Mouse (Mus musculus) frontal cortex, adult (tissue): ENCODE measurements around the gene Tcn2.
A peak's percentile ranks its signal among the peaks of the same experiment; 100 is the strongest.

Experiments
- ATAC-seq: cut with Nextera tagmentation; 2 replicates; pipeline ENCODE4 v1.9.2; 2017; ENCODE audit warnings: mild to moderate bottlenecking, moderate library complexity, mixed read lengths; ENCODE audit not compliant: low TSS enrichment

Tcn2 gene

DNA sequence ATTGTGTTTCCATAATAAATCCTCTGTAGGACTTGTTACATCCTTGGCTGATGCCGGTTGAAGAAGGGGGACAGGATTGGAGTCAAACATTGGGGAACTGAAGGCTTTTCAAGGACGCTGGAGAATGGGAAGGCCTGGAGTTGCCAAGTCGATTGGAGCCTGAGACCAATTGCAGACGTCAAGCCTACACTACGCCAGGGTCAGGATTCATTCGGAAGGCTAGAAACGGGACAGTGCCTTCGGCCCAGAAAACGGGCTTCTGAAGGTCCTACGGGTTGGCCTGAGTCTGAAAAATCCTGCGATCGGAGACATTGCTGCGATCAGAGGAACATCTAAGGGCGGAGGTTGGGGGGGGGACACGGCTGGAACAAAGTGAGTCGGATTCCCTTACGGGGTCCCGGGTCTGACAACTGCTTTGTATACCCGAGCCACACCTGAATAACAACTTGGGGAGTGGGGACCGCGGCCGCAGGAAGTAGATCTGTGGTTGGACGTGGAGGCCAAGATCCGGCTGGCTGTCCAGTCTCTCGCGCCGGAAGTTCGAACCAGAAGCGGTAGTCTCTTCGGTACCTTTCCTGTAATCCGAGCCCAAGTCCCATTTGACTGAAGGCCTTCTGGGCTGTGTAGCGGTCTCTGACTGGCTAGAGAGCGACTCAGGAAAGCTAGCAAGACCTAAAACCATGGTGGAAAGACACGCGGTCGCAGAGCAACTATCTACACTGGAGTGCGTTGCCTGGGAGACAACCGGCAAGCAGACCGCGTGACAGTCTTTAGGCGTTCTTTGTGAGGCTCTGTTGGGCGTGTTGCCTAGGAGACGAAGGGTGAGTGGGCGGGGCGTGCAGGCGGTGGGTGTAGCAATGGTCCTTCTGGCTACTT lies 37.3 kb downstream of the Tcn2 start, which contains the start of the genes 4921536K21Rik and Dusp18:
TSS of gene 4921536K21Rik (minus strand) at position 693 of the 876 bp plus-strand sequence.
TSS of gene Dusp18 (plus strand) at position 835 of the 876 bp plus-strand sequence.
- peak; percentile 97 for ATAC-seq

GRCm38 (mm10) chr11:3893970-3894369 lies 38.0 kb downstream of the Tcn2 start:
- ATAC-seq = no peak

- no peak for ATAC-seq
These were observed 44.6 kb downstream of the Tcn2 start for GRCm38 (mm10) chr11:3887331-3887730.

GRCm38 (mm10) chr11:3883711-3884110 lies 48.2 kb downstream of the Tcn2 start:
- no peak for ATAC-seq

GRCm38 (mm10) chr11:3879836-3880235 lies 52.1 kb downstream of the Tcn2 start:
- ATAC-seq = peak; percentile 84; the same call in 1 of the 2 replicates

DNA sequence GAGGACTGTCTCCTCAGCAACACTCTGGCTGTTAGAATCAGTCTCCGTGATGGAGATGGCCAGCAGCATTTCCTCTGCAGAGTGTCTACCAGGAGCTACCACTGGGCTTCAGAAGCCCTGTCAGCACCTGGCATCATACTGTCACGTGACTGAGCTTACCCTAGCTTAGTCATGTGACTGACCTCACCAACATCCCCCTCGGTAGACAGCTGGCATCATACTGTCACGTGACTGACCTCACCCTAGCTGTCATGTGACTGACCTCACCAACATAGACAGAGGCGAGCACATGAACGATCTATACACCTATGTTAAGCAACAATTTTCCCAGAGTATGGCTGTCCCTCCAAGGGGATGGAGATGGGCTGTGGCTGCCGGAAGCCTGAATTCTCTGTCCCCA lies 53.3 kb downstream of the Tcn2 start:
- no peak for ATAC-seq

DNA sequence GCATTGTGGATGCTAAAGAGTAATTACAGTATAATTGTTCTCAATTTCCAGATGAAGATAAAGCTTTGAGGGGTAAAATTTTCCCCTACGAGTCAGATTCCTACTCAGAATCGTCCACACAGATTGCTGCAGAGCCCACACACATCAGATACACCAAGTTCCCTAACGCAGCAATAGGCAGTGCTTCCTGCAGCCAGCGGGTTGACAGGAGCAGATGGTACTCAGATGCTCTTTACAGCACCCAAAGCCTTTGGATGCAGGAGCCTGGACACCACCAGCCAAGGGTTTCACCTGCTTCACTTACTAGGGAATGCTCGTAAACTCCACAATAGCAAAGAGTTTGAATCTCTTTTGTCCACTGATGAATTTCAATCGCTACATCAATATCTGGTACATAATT lies 55.5 kb downstream of the Tcn2 start:
- no peak for ATAC-seq
